Mouse (Mus musculus) liver, embryonic 14.5 days (tissue): ENCODE data around the gene Pfdn4. TPM values are rescaled to one million over a fixed set of nuclear protein-coding genes. Genes with fewer than 3 reads are reported as not detected.

Experiments used
- ATAC-seq: fragments of 200-750 bp; cut with Nextera tagmentation; 2 replicates; pipeline ENCODE4 v1.8.0; 2017; ENCODE audit warnings: moderate number of reproducible peaks, mild to moderate bottlenecking, moderate library complexity; ENCODE audit not compliant: insufficient read depth
- DNase-seq, 3 experiments: peaks; one replicate each; pipeline ENCODE4 v3.0.0-alpha.2; 2012 to 2013; ENCODE audit warnings: low read depth in 3 of 3, low spot score in 3 of 3
- H3K27ac ChIP-seq: fragments of 300-500 bp; sonication (generic); 2 replicates; pipeline ENCODE4 v1.5.1; 2014; ENCODE audit warnings: moderate library complexity, mild to moderate bottlenecking, control low read depth, inconsistent platforms
- H3K27me3 ChIP-seq: fragments of 300-500 bp; sonication (generic); 2 replicates; pipeline ENCODE4 v1.6.1; 2014; ENCODE audit warnings: mild to moderate bottlenecking, low read length, moderate library complexity; ENCODE audit not compliant: control insufficient read depth, insufficient read depth
- H3K36me3 ChIP-seq: fragments of 300-500 bp; sonication (generic); replicated peaks from 2 replicates; pipeline ENCODE4 v1.6.1; 2014; ENCODE audit warnings: low read depth; ENCODE audit not compliant: control insufficient read depth, insufficient read depth
- H3K4me1 ChIP-seq, 2 experiments: fragments of 200-500 bp in 1 of 2; fragments of 300-500 bp in 1 of 2; sonication (generic) in 1 of 2; replicated peaks; 2 replicates each; pipeline ENCODE4 v1.6.1; 2012 to 2014; ENCODE audit warnings: antibody characterized with exemption in 1 of 2, inconsistent platforms in 1 of 2, low read length in 1 of 2; ENCODE audit not compliant: control insufficient read depth in 2 of 2, insufficient read depth in 2 of 2
- H3K4me2 ChIP-seq: fragments of 300-500 bp; sonication (generic); 2 replicates; pipeline ENCODE4 v1.6.1; 2014; ENCODE audit warnings: low read depth, mild to moderate bottlenecking, control low read depth, moderate library complexity
- H3K4me3 ChIP-seq, 2 experiments: fragments of 200-500 bp in 1 of 2; fragments of 300-500 bp in 1 of 2; sonication (generic) in 1 of 2; 2 replicates each; pipeline ENCODE4 v1.5.1; 2012 to 2014; ENCODE audit warnings: low read depth in 2 of 2, low read length in 2 of 2, mild to moderate bottlenecking in 2 of 2, control low read depth in 1 of 2, inconsistent platforms in 1 of 2, moderate library complexity in 1 of 2; ENCODE audit not compliant: insufficient read depth in 1 of 2
- H3K9ac ChIP-seq: fragments of 300-500 bp; sonication (generic); replicated peaks from 2 replicates; pipeline ENCODE4 v1.6.1; 2014; ENCODE audit warnings: mild to moderate bottlenecking, control low read depth, moderate library complexity
- H3K9me3 ChIP-seq: fragments of 300-500 bp; sonication (generic); 2 replicates; pipeline ENCODE4 v1.6.1; 2016; ENCODE audit warnings: low read length, mixed read lengths; ENCODE audit not compliant: control insufficient read depth
- CTCF ChIP-seq: IDR thresholded peaks from 2 replicates; pipeline ENCODE4 v1.5.1; 2016; ENCODE audit warnings: antibody characterized with exemption, low read depth, control low read depth
- EP300 ChIP-seq: IDR thresholded peaks from 2 replicates; pipeline ENCODE4 v1.6.1; 2016; ENCODE audit warnings: antibody characterized with exemption, low read depth
- WGBS: fragments of 180-500 bp; shearing (Covaris S2); extraction: QIAGEN DNeasy Blood & Tissue Kit; methylation state at CpG from one replicate; pipeline ENCODE4 v1.1.7; 2014; ENCODE audit not compliant: insufficient replicate concordance; 5-methylcytosine and 5-hydroxymethylcytosine counted together
- polyA plus RNA-seq, 2 experiments: library from polyadenylated mRNA; depleted of rRNA in 1 of 2; stranded (reverse) in 1 of 2; unstranded in 1 of 2; fragments of >200 nt; fragmentation: Nextera tagmentation in 1 of 2; extraction: Ambion mirVana in 1 of 2; gene quantifications; 2 replicates each; pipeline versions ENCODE4 v1.2.1 to v1.2.3; 2012 to 2014

Gene Pfdn4
- polyA plus RNA-seq, 2 experiments = 24.7 to 45.1 TPM

GRCm38 (mm10) chr2:170507734-170508133 lies 11.5 kb downstream of the Pfdn4 start:
- no peak overlapping the region for H3K4me3 ChIP-seq
- WGBS = 5% methylated on average over 10 of the region's 10 CpGs
- ATAC-seq = no peak

GRCm38 (mm10) chr2:170508821-170509220 lies 12.6 kb downstream of the Pfdn4 start:
- TF ChIP-seq CTCF (peak; percentile 85), EP300 (no peak)
- H3K9ac ChIP-seq = no peak overlapping the region
- H3K27ac ChIP-seq = no peak overlapping the region

More at GRCm38 (mm10) chr2:170507734-170508133, 11.5 kb downstream of the Pfdn4 start:
- H3K27ac ChIP-seq = no peak overlapping the region
- no peak overlapping the region for H3K4me2 ChIP-seq
- H3K9ac ChIP-seq = no peak overlapping the region
- TF ChIP-seq CTCF = peak; percentile 72
- no peak for TF ChIP-seq EP300
- H3K4me1 ChIP-seq = peaks cover 5 to 9% of the 10 kb centered on the region in 2 experiments; a peak in 3 of 4 replicates
- H3K27me3 ChIP-seq = no peaks in the 10 kb centered on the region
- H3K36me3 ChIP-seq = no peaks in the 10 kb centered on the region
- no peaks in the 10 kb centered on the region for H3K9me3 ChIP-seq
- DNase-seq = peak; percentile 44 to 57 (median 50)

GRCm38 (mm10) chr2:170511073-170511891 lies 15.1 kb downstream of the Pfdn4 start:
- H3K27me3 ChIP-seq = no peaks in the 10 kb centered on the region
- ATAC-seq = peak; percentile 84
- DNase-seq = peak; percentile 70 to 77 (median 71)
- peaks cover 5 to 11% of the 10 kb centered on the region in 2 experiments; a peak in 3 of 4 replicates for H3K4me1 ChIP-seq
- no peaks in the 10 kb centered on the region for H3K9me3 ChIP-seq
- no peak overlapping the region for H3K27ac ChIP-seq
- WGBS = under 1% methylated on average over 53 of the region's 69 CpGs
- H3K4me3 ChIP-seq = peak overlapping the region; percentile 75 to 91
- H3K36me3 ChIP-seq = peaks cover under 1% of the 10 kb centered on the region; the same call in 1 of the 2 replicates
- peak; percentile 98 for TF ChIP-seq CTCF
- peak; percentile 51; the same call in 1 of the 2 replicates for TF ChIP-seq EP300
- H3K4me2 ChIP-seq = peak overlapping the region; percentile 78
- H3K9ac ChIP-seq = peak overlapping the region; percentile 72

More at GRCm38 (mm10) chr2:170508821-170509220, 12.6 kb downstream of the Pfdn4 start:
- peaks cover 5 to 11% of the 10 kb centered on the region in 2 experiments; a peak in 3 of 4 replicates for H3K4me1 ChIP-seq
- H3K4me3 ChIP-seq = peak overlapping the region; percentile 17 to 21
- no peaks in the 10 kb centered on the region for H3K27me3 ChIP-seq
- DNase-seq (peak; percentile 55 to 58 (median 58)), ATAC-seq (no peak)
- H3K9me3 ChIP-seq = no peaks in the 10 kb centered on the region
- H3K4me2 ChIP-seq = peak overlapping the region; percentile 61
- no peaks in the 10 kb centered on the region for H3K36me3 ChIP-seq
- WGBS = 3% methylated on average over 12 of the region's 12 CpGs

- H3K27ac ChIP-seq = no peak overlapping the region
- DNase-seq = no peak
- H3K9me3 ChIP-seq = no peaks in the 10 kb centered on the region
- H3K27me3 ChIP-seq = no peaks in the 10 kb centered on the region
- TF ChIP-seq EP300 (no peak), CTCF (no peak)
- peaks cover 8% of the 10 kb centered on the region; the same call in 1 of the 2 replicates for H3K36me3 ChIP-seq
- WGBS = 79% methylated on average over 12 of the region's 12 CpGs
- no peak overlapping the region for H3K9ac ChIP-seq
- H3K4me2 ChIP-seq = no peak overlapping the region
- H3K4me3 ChIP-seq = no peak overlapping the region
- no peak for ATAC-seq
- peaks cover 5 to 11% of the 10 kb centered on the region in 2 experiments; a peak in 3 of 4 replicates for H3K4me1 ChIP-seq
Measured at GRCm38 (mm10) chr2:170513756-170514155, 17.5 kb downstream of the Pfdn4 start.

GRCm38 (mm10) chr2:170520321-170520971 lies 24.2 kb downstream of the Pfdn4 start:
- peak; percentile 59; the same call in 1 of the 2 replicates for ATAC-seq
- H3K27ac ChIP-seq = no peak overlapping the region
- no peak overlapping the region for H3K4me2 ChIP-seq
- TF ChIP-seq EP300 = no peak
- TF ChIP-seq CTCF = peak; percentile 45
- peaks cover 13% of the 10 kb centered on the region; the same call in 1 of the 2 replicates for H3K36me3 ChIP-seq
- no peaks in the 10 kb centered on the region for H3K4me1 ChIP-seq
- no peaks in the 10 kb centered on the region for H3K9me3 ChIP-seq
- no peak overlapping the region for H3K4me3 ChIP-seq
- DNase-seq = peak in 2 of 3 experiments; percentile 35 to 37
- no peak overlapping the region for H3K9ac ChIP-seq
- WGBS = 10% methylated on average over 7 of the region's 7 CpGs
- H3K27me3 ChIP-seq = no peaks in the 10 kb centered on the region
